ENCODE assay signal across 21 mouse cellular contexts in the genomic region with DNA sequence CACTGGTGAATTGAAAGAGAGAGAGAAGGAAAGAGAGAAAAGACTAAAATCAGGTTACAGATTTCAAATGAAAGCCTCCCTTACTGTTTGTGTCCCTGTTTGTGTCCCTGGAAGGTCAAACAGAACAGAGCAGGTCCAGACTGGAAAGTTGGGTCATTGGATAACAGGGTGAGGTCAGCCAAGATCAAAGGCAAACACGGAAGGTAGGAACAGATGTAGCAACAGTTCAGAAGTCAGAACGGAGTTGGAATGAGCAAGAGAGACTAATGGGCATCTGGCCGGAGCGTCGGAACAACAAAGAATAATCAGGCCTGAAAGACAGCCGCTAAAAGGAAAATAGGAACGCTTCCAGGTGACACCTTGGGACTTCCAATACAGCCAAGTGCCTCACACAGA. TPM values are rescaled to one million over a fixed set of nuclear protein-coding genes. Genes with fewer than 3 reads are reported as not detected.
DNase-seq lines count a peak whose midpoint lies in the region; ATAC-seq and TF ChIP-seq lines count a peak whose summit lies in the region.
"Had no signal": no experiment of that assay in that cellular context is flagged by ENCODE, and none has a peak within 500 bp of the region (broad histone marks: within the 10 kb centered on the region; RNA-seq: fewer than 3 reads in every experiment).

No protein-coding gene starts in this region.

- no peak overlapping the region for H3K9ac ChIP-seq in liver, adult 2 months (ENCODE audit: low read depth, low read length)
- no peak overlapping the region for H3K9ac ChIP-seq in liver, embryonic 15.5 days
- H3K9ac ChIP-seq: hindbrain, embryonic 15.5 days had no signal

- no peak overlapping the region for H3K4me2 ChIP-seq in liver, embryonic 15.5 days
- H3K4me2 ChIP-seq: hindbrain, embryonic 15.5 days; midbrain, embryonic 11.5 days had no signal

- no peaks in the 10 kb centered on the region for H3K27me3 ChIP-seq in liver, adult 2 months (ENCODE audit: control insufficient read depth, insufficient read depth, low read length)
- H3K27me3 ChIP-seq in liver, embryonic 15.5 days, result peaks cover 1% of the 10 kb centered on the region
- H3K27me3 ChIP-seq: hindbrain, embryonic 15.5 days had no signal

- H3K4me1 ChIP-seq in liver, adult 2 months (ENCODE audit: control insufficient read depth, insufficient read depth, low read length), result peaks cover 9% of the 10 kb centered on the region
- no peaks in the 10 kb centered on the region for H3K4me1 ChIP-seq in liver, embryonic 15.5 days (replicated peaks)
- H3K4me1 ChIP-seq: hindbrain, embryonic 15.5 days had no signal

- no peak for TF ChIP-seq POLR2A in liver, adult 2 months (IDR thresholded peaks at IDR 0.05; ENCODE audit: extremely low read depth, insufficient read depth, low read length)

- H3K9me3 ChIP-seq in liver, embryonic 15.5 days (replicated peaks), result no peaks in the 10 kb centered on the region
- H3K9me3 ChIP-seq: embryonic facial prominence, embryonic 10.5 days; heart, embryonic 10.5 days; hindbrain, embryonic 15.5 days had no signal

- H3K4me3 ChIP-seq in liver, adult 2 months (ENCODE audit: insufficient read depth, low read depth, low read length), result no peak overlapping the region
- no peak overlapping the region for H3K4me3 ChIP-seq in liver, embryonic 15.5 days (replicated peaks)
- H3K4me3 ChIP-seq: embryonic facial prominence, embryonic 10.5 days; heart, embryonic 10.5 days; hindbrain, embryonic 15.5 days; left cerebral cortex, adult 2 months had no signal

- intact Hi-C loops in heart, postnatal 10 days (cut with DNase I), result no loop called here

- no peak overlapping the region for H3K27ac ChIP-seq in liver, adult 2 months (replicated peaks; ENCODE audit: insufficient read depth, low read depth, low read length)
- H3K27ac ChIP-seq in liver, embryonic 15.5 days (replicated peaks), result peak overlapping the region; percentile 59; the same call in 1 of the 2 replicates
- H3K27ac ChIP-seq: embryonic facial prominence, embryonic 10.5 days; heart, embryonic 10.5 days; hindbrain, embryonic 15.5 days; left cerebral cortex, adult 2 months; macrophage had no signal

- 22% methylated on average over 7 of the region's 7 CpGs for WGBS in liver, adult 2 months
- whole genome bisulfite sequencing in liver, embryonic 15.5 days (ENCODE audit: insufficient replicate concordance), result 60% methylated on average over 7 of the region's 7 CpGs

- TF ChIP-seq CTCF in liver, adult 2 months (IDR thresholded peaks at IDR 0.05; ENCODE audit: low read depth, low read length), result no peak

- H3K36me3 ChIP-seq in liver, adult 2 months (ENCODE audit: control insufficient read depth, insufficient read depth, low read length), result no peaks in the 10 kb centered on the region
- no peaks in the 10 kb centered on the region for H3K36me3 ChIP-seq in liver, embryonic 15.5 days (replicated peaks)
- H3K36me3 ChIP-seq: embryonic facial prominence, embryonic 10.5 days; heart, embryonic 10.5 days; hindbrain, embryonic 15.5 days had no signal

- DNase-seq in heart, adult 11 months, result peak; percentile 68
- DNase-seq in heart, postnatal 10 days, result no peak
- DNase-seq in liver, adult 2 months (ENCODE audit: extremely low read depth, low read depth, low spot score), result peak; percentile 100
- DNase-seq in liver, result no peak
- no peak for DNase-seq in thymus, postnatal 10 days (ENCODE audit: low spot score in 2 of 2)
- DNase-seq in adrenal gland, adult 2 months, result no peak
- DNase-seq: cerebellum, adult 11-12 months; cerebellum, postnatal 10 days; gastrocnemius, postnatal 36 days; thymus, postnatal 36 days had no signal

- peak; percentile 85 for ATAC-seq in liver, embryonic 15.5 days (ENCODE audit: insufficient read depth)
- ATAC-seq in cerebellum, adult (ENCODE audit: insufficient number of reproducible peaks, low FRiP score, low TSS enrichment), result no peak
- ATAC-seq: forebrain, embryonic 16.5 days had no signal

- no peaks in the 10 kb centered on the region for H3K79me2 ChIP-seq in liver, adult 2 months (ENCODE audit: control insufficient read depth, insufficient read depth, low read length)

RNA-seq across cellular contexts. Expression of a gene that starts 8.2 kb away (rescaled TPM):
- 100 to 1,000 TPM; 136 to 146 TPM for total RNA-seq in heart, postnatal 10 days (2021)
- total RNA-seq in liver, adult 2 months (2014; rRNA removed), result 3.8 and 10.0 TPM in 2 replicates
- 10.5 and 15.0 TPM in 2 replicates for polyA plus RNA-seq in liver, adult 2 months (2012; rRNA removed)
- polyA plus RNA-seq in liver, embryonic 15.5 days (2015; fragmentation: Nextera tagmentation; extraction: Ambion mirVana), result 1.7 and 2.1 TPM in 2 replicates
- 10 to 100 TPM; 42.6 to 54.7 TPM for total RNA-seq in adrenal gland, adult 2 months (2021)
- 68.9 and 73.5 TPM in 2 replicates for polyA plus RNA-seq in adrenal gland, adult 2 months (2012; rRNA removed)

RNA-seq across cellular contexts. Expression of a gene that starts 9.5 kb away (rescaled TPM):
- not detected for total RNA-seq in heart, postnatal 10 days (2021)
- 178 and 264 TPM in 2 replicates for total RNA-seq in liver, adult 2 months (2014; rRNA removed)
- 215 and 229 TPM in 2 replicates for polyA plus RNA-seq in liver, adult 2 months (2012; rRNA removed)
- 1.1 and 1.5 TPM in 2 replicates for polyA plus RNA-seq in liver, embryonic 15.5 days (2015; fragmentation: Nextera tagmentation; extraction: Ambion mirVana)
- total RNA-seq in adrenal gland, adult 2 months (2021), result under 1 TPM in 1 of 2 experiments, not detected in 1; 0.40 TPM
- not detected in 2 replicates for polyA plus RNA-seq in adrenal gland, adult 2 months (2012; rRNA removed)
- total RNA-seq: gastrocnemius, postnatal 36 days; layer of hippocampus, postnatal 10 days had no signal

RNA-seq across cellular contexts. Expression of a gene that starts 18.1 kb away (rescaled TPM):
- total RNA-seq in heart, postnatal 10 days (2021), result 10 to 100 TPM; 88.9 to 95.9 TPM
- total RNA-seq in liver, adult 2 months (2014; rRNA removed), result 5.5 and 10.7 TPM in 2 replicates
- 6.7 and 9.7 TPM in 2 replicates for polyA plus RNA-seq in liver, adult 2 months (2012; rRNA removed)
- polyA plus RNA-seq in liver, embryonic 15.5 days (2015; fragmentation: Nextera tagmentation; extraction: Ambion mirVana), result 15.8 and 16.2 TPM in 2 replicates
- total RNA-seq in adrenal gland, adult 2 months (2021), result 10 to 100 TPM; 34.4 to 63.1 TPM
- polyA plus RNA-seq in adrenal gland, adult 2 months (2012; rRNA removed), result 37.2 and 45.3 TPM in 2 replicates

RNA-seq across cellular contexts. Expression of a gene that starts 20.6 kb away (rescaled TPM):
- 1 to 10 TPM; 2.3 to 4.2 TPM for total RNA-seq in heart, postnatal 10 days (2021)
- 15,245 and 18,176 TPM in 2 replicates for total RNA-seq in liver, adult 2 months (2014; rRNA removed)
- polyA plus RNA-seq in liver, adult 2 months (2012; rRNA removed), result 28,168 and 29,095 TPM in 2 replicates
- polyA plus RNA-seq in liver, embryonic 15.5 days (2015; fragmentation: Nextera tagmentation; extraction: Ambion mirVana), result 6,467 and 6,641 TPM in 2 replicates
- 10 to 100 TPM in 1 of 2 experiments, 1 to 10 TPM in 1; 4.5 to 48.6 TPM for total RNA-seq in adrenal gland, adult 2 months (2021)
- 7.8 TPM in 1 of 2 replicates, not detected in the other for polyA plus RNA-seq in adrenal gland, adult 2 months (2012; rRNA removed)
- total RNA-seq: hematopoietic stem cell, adult 5-6 weeks had no signal
- polyA plus RNA-seq: macrophage had no signal

RNA-seq across cellular contexts. Expression of a gene that starts 29.9 kb away (rescaled TPM):
- 1 to 10 TPM; 9.0 to 9.6 TPM for total RNA-seq in heart, postnatal 10 days (2021)
- 6.4 and 12.4 TPM in 2 replicates for total RNA-seq in liver, adult 2 months (2014; rRNA removed)
- polyA plus RNA-seq in liver, adult 2 months (2012; rRNA removed), result 21.3 and 50.7 TPM in 2 replicates
- 115 and 118 TPM in 2 replicates for polyA plus RNA-seq in liver, embryonic 15.5 days (2015; fragmentation: Nextera tagmentation; extraction: Ambion mirVana)
- 10 to 100 TPM; 22.9 to 31.2 TPM for total RNA-seq in adrenal gland, adult 2 months (2021)
- polyA plus RNA-seq in adrenal gland, adult 2 months (2012; rRNA removed), result 56.0 and 66.2 TPM in 2 replicates

Comparison
In these comparisons a context has a peak if more than half of its experiments do, and no peak if none do; other contexts are left out.
1. DNase-seq: peak in heart, adult 11 months (single experiment) and liver, adult 2 months (single experiment); none in heart, postnatal 10 days (0 of 2), liver (single experiment), thymus, postnatal 10 days (0 of 2) and adrenal gland, adult 2 months (single experiment).
2. RNA of a gene that starts 9.5 kb away (total RNA-seq): 178 to 264 TPM in liver, adult 2 months; 0.40 TPM in adrenal gland, adult 2 months and not detected in heart, postnatal 10 days; every median in the first group is over 100 times any median in the second.